Mouse (Mus musculus): ENCODE measurements around the gene Fars2.

DNA sequence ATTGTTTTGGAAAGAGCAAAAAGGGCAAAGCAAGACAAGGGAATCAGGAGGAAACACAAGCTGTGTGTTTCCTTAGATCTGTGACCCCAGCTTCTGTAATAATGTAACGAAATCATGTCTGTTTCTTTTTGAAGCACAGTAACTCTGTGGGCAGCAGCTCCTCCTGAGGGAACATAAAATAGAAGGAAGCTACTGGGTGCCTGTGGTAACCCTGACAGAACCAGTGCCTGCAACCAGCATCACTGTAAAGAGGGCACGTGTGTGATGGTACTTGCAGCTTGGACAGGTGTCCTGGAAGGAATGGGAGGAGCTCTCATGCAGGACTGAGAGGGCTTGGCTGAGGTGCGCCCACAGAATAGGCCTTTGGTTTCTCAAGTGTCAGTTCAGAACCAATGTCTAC lies 305.2 kb downstream of the Fars2 start:
- TF ChIP-seq CTCF (IDR thresholded peaks at IDR 0.05; ENCODE audit: insufficient read depth, low read length) = no peak
- no peak for TF ChIP-seq POLR2A (IDR thresholded peaks at IDR 0.05; ENCODE audit: borderline replicate concordance, extremely low read depth, low read depth, low read length)
